Mouse (Mus musculus) adrenal gland, adult 2 months (tissue): ENCODE results near the gene Ulk4. TPM values are rescaled to one million over a fixed set of nuclear protein-coding genes. Genes with fewer than 3 reads are reported as not detected.

Source experiments
- DNase-seq: peaks from one replicate; pipeline ENCODE4 v3.0.0; 2021
- polyA plus RNA-seq: library from polyadenylated mRNA; depleted of rRNA; stranded (reverse); fragments of >200 nt; gene quantifications from 2 replicates; pipeline ENCODE4 v1.2.3, GENCODE M21; 2012
- total RNA-seq, 2 experiments: library from RNA; stranded (reverse); gene quantifications; 2 replicates each; pipeline ENCODE4 v1.2.3; 2021

The Ulk4 gene
- total and polyA plus RNA-seq, 3 experiments: 1.5 to 2.3 (median 2.0) TPM

DNA sequence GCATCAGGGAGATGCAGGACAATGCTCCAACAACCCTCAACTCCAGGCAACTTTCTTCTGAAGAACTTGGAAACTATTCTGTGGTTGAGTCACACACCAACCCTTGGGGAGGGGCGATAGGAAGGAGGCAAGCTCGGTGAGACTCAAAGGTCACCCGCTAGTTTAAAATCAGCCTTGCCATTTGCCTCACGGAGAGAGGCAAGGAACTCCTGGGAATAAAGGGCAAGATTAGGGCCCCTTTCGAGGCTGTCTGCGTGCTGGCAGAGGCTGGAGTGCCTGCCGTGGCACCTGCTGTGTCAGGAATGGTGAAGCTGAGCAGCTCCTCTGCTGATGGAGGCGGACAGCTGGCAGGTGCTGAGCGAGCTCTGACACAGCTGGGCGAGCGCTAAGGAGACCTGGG is 169.9 kb downstream of the Ulk4 start:
- DNase-seq: no peak

DNA sequence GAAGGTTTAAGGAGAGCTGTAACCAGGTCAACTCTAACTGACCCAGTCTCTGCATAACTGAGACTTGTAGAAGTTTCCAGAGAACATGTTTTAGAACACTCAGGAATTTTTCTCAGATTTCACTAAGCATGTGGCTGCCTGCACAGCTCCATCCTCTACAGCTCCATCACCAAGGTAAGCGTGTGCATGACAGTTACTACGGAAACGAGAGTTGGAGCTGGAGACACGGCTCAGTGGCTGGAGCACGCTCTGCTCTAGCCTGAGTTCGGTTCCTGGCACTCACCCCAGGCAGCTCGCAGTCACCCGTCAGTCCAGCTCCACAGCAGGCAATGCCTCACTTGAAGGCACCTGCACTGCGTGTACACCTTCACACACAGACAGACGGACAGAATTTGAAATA is 175.5 kb downstream of the Ulk4 start:
- DNase-seq: no peak

DNA sequence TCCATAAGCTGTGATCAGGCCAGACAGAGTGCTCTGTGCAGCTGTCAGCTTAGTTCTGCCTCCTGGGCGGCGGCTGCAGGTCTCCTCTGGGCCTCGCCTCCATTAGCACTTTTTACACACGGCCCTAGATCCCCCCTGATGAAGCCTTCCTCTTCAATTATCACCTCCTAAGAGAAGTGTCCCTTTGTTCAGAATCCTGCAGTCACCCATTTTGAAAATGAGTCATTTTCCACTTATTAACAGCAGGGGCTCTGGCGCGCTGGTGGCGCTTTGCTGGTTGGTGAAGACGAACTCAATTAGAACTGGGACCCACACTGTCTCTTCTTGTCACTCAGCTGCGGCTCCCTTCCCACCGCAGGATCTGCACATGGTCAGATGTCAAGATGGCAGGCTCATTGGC is 177.5 kb downstream of the Ulk4 start:
- DNase-seq: no peak

DNA sequence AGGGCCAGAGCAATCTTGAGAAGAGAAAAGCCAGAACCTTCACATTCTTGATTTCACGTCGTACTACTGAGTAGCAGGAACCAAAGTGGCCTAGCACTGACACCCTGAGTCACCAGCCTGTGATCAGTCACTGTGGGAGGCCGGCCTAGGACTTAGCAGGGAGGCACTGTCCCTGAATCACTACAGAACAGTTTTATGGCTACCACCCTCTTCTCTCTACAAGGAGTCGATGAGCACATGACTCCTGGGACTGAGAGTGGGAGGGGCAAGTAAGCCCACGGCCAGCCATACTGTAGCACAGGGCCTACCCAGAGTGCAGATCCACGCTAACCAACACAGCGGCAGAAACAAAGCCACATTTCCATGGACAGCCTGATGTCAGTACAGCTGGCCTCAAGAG is 183.2 kb downstream of the Ulk4 start:
- peak; percentile 60 for DNase-seq

DNA sequence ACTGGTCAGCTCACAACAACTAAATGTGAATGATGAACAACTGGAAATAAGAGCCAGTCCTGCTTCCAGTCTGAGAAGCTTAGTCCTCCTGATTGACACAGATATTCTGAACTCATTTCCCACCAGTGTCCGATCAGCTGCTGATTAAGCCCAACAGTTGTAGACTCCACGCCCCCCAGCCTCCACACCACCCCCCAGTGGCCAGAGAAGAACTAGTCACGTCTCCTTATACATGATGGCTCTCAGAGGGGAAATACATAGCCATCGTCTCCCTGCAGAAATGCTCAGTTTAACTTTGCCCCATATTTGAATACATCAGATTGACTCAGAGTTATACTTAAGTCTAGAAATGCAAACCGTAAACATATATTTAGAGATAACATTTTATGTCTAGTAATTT is 184.4 kb downstream of the Ulk4 start:
- no peak for DNase-seq

DNA sequence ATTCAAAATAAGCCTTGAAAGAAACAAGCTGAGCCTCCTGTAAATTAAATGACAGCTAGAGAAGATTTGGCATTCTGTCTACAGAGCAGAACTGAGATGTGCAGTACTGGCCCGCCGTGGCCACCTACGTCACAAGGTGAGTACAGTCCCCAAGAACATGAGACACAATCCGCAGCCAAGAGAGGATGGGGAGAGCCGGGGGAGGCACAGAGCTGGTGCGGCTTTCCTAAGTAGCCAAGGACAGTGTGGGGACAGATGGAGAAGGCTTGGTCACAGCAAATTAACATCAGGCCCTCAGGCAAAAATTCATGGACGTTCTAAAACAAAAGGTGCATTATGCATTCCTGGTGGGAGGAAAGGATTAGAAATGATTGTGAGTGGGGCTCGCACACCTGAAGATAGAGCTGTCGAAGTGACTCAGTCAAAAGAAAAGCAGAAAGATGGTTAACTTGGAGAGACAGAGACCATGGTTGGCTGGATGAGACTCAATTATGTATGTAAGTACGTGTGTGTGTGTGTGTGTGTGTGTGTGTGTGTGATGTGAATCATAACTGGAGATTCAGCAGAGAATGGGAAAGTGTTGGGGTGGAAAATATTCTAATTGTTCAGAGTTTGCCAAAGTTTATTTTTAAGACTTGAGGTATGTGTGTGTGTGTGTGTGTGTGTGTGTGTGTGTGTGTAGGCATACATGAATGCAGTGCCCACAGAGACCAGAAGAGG is 185.8 kb downstream of the Ulk4 start:
- no peak for DNase-seq

- no peak for DNase-seq
Observed at GRCm38 (mm10) chr9:121087661-121088060, 189.3 kb downstream of the Ulk4 start.

- no peak for DNase-seq
Observed at GRCm38 (mm10) chr9:121084191-121084590, 192.8 kb downstream of the Ulk4 start.

DNA sequence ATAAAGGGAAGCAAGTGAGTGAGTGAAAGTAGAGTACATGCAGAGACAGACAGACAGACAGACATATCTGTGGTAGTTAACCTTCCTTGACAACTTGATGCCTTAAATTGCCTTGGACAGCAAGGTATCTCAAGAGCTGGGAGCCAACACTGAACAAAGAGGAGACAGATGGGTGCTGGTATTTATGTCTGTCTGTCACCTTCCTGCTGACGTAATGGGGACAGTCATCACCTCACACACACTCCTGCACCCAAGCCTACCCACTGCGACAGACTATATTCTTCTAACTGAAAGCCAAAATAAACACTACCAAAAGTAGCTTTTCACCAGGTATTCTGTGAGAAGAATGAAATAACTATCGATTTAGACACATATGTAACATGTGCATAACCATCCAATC is 196.2 kb downstream of the Ulk4 start:
- no peak for DNase-seq

DNA sequence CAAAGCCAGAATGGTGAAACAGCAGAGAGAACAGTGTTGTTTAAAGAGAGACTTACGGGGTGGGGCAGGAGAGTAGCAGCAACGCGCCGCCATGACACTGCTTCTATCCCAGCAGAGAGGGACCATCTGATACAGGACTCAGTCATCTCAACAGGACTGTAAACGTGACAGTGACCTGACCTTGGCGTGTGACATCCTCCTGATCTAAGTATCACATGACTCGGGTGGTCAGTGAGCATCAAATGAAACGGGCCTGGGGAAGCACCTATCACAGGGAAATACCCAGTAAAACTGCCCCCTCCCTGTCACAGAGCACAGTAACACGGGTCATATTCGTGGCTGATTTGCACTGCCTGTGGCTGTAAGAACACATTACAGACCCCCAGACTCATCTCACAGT is 196.6 kb downstream of the Ulk4 start:
- no peak for DNase-seq

DNA sequence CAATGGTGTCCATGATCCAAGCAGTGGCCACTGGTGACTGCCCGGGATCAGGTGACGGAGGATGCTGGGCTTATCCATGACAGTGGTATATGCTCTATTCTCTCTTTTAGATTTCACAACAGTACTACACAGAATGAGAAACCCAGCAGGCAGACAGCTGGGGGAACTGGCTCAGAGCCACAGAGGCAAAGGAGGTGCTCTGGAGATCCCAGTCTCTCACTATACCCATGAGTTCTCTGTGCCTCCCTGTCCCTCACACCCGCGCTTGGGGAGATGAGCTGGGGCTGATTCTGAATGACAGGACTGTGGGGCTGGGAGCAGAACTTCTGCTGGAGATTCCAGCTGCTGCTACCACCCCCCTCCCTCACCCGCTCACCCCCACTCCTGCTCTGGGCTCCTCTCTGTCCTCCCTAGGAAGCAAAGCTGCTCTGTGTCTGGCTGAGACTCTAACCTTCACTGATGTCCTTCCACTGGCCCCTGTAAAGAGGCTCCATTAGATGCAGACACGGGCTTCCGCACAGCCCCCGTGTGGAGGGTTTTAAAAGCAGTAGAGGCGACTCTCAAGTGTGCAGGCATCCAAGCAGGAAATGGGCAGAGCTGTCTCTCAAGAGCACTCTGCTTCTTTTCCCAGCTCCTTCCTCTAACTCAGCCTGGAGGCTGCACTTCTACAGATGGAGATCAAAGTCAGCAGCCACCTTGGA is 197.5 kb downstream of the Ulk4 start:
- DNase-seq: no peak

- DNase-seq: no peak
Observed at GRCm38 (mm10) chr9:121076291-121076690, 200.7 kb downstream of the Ulk4 start.

DNA sequence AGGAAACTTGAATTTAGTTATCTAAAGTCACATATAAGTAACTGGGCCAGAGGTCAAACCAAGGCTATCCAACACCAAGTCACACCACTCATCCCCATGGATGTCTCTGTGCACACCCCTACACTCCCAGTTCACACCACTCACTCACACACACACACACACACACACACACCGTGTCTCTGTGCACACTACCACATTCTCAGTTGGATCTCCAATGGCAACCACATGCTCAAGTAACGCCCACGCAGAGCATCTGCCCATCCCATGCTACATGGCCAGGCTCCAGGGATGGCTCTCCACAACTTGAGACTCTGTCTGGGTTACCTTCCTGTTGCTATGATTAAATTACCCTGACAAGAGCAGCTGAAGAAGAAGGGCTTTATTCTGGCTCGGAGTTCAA is 201.8 kb downstream of the Ulk4 start:
- no peak for DNase-seq

- no peak for DNase-seq
Observed at GRCm38 (mm10) chr9:121074726-121075125, 202.3 kb downstream of the Ulk4 start.

GRCm38 (mm10) chr9:121072127-121072757 is 204.8 kb downstream of the Ulk4 start:
- DNase-seq: no peak

DNA sequence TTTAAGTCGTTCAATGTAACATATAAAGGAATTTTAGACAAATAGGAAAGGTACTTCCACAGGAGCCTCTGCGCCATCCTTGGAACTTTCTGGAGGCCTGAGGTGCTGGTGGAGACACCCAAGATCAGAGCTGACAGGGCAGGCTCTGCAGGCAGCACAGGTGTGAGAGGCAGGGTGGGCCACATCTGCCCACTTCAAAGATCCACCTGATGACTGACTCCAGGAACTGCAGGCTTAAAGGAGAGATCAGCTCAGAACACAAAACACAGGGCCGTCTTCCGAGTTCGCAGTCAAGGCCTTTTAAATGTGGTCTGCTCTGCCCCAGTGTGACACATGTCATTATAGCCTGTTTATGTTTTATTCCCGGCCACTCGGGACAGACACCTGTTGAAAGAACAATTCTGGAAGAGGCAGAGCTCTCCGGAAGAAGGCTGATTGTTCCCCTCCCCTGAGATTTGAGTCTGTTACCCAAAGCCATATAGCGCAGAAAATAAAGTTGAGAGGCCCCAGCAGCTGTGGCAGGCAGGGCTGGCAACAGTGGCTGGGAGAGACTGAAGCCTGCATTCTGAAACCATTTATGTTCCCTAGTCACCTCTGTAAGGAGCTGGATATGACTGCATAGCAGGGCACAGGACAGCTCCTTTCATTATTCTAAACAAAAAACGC is 205.4 kb downstream of the Ulk4 start:
- DNase-seq: no peak

DNA sequence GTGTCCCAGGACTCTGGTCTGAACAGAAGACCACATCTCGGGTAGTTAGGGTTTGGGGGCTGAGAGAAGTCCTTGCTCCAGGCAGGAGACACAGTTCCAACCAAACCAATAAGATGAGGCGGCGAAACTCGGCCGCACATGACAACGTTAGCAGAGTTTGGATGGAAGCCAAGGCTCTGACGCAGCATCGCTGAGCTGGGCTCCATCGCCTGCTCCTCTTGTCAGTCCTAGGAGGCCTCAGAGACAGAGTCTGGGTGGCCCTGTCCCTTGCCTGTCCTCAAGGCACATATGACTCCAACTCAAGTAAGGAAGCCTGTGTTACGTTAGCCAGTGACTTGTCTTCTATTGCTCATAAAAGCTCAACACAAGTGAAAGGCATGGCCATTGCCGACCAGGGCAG is 205.9 kb downstream of the Ulk4 start:
- peak; percentile 75 for DNase-seq

DNA sequence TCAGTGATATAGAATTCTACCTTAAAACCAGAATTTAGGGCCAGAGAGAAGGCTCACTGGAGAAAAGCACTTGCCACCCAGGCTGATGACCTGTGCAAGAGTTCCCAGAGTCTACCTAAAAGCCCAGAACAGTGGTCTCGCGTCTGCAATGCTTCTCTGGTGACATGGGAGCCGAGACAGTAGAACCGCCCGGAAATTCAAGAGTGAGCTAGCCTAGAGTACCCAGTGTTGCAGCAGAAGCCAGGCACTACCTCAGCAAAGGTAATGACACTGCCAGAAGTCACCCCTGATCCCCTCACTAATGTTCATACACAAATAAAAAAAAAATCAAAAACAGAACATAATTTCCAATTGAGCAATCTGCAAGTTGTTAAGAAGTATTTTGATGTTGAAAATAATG is 208.9 kb downstream of the Ulk4 start:
- no peak for DNase-seq

DNA sequence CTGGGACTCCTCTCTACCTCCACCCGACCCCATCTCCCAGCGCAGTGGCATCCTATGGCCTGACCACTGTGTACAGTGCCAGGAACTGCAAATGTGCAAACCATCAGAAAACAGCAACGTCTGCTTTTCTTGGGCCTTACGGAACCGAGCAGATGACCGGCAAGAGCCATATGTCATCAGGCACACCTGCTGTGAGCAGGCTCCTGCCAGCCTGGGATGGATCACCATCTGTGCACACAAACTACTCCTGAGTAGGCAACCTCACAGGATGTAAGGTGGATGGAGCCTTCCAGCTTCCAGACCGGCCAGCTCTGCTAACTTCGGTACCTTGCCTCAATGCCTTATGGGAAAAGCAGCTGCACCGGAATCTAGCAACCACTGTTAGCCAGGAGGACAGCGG is 210.0 kb downstream of the Ulk4 start:
- DNase-seq: no peak

DNA sequence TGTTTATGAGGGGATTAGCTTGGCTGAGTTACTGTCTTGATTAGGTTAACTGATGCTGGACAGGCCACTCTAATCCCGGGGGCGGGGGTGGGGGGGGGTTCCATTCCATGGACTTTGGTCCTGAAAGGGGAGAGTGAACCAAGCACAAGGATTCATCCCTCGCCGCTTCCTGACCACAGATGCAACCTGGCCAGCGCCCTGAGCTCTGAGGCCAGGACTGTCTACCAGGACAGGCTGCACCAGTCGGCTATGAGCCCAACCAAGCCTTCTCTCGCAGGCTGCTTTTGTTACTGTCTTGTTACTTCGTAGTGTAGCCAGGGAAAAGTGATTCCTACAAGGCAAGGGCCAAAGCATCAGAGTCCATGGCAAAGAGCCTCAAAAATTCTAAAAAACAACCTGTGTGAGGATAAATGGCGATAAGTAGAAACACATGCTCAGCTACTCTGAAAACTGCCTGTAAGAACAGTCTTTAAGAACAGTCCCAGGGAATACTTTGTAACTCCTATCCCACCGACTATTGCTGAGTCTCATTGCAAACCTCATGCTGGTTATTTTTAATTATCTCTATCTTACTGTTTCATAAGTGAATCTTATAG is 211.5 kb downstream of the Ulk4 start:
- no peak for DNase-seq

DNA sequence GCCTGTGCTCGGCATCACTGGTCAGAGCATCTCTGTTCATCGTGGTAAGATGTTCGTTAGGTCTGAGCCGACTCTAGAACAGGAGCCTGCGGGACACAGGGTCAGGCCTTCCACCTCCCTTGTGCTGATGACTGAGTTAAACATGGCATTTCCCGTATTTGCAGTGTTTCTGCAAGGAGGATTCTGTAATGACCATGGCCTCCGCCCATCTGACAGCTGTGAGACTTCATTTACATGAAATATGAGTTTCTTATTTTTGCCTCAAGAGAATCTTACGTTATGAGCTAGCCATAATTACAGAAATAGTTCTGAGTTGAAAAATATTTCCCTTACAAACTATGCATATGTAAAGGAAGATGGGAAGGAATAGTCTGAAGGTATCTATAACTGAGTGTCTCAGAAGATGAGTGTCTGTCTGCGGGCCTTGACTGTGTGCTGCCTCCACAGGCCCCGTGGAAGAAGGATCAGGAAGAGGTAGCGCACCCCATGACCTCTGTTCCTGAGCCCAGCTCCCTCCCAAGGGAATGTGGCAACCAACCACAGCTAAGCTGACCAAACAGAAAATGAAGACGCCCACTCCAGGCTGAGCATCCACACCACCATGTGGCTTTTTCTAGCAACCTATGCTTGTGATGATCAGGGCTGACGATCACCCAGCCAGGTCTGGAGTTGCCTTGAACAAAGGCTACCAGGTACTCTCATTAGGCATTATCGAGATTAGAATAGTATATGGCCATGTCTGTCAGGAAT is 212.2 kb downstream of the Ulk4 start:
- DNase-seq: no peak

GRCm38 (mm10) chr9:121062671-121063070 is 214.3 kb downstream of the Ulk4 start:
- DNase-seq: no peak
